Mouse (Mus musculus): ENCODE measurements around the gene Wfdc12.

DNA sequence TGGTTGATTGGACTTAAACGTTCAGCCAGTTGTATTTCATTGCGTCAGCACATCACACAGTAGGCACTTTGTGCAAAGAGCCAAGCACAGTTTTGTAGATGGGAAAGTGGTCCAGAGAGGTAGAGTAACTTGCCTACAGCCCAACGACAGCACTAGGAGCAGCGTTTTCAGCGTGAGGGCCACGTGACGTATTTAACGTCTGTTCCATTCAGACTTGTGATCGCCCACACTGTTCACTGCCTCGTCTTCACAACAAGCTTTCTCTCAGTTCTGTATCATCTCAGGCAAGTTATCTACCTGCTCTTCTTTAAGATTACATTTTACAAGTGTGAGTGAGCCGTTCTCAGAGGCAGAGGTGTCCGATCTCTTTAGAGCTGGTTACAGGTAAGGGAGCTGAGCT lies 43.9 kb downstream of the Wfdc12 start:
- no peak for TF ChIP-seq POLR2A (IDR thresholded peaks at IDR 0.05; ENCODE audit: borderline replicate concordance, insufficient read depth, low read length)
- no peak for TF ChIP-seq CTCF (IDR thresholded peaks at IDR 0.05; ENCODE audit: borderline replicate concordance, insufficient read depth, low read depth, low read length)

Data from cerebellum, adult 2 months (tissue).